Mouse (Mus musculus): ENCODE results near the gene Mink1. TPM values are rescaled to one million over a fixed set of nuclear protein-coding genes. Genes with fewer than 3 reads are reported as not detected.

The Mink1 gene
- total and polyA plus RNA-seq, 3 experiments = 14.3 to 89.8 (median 38.1) TPM

DNA sequence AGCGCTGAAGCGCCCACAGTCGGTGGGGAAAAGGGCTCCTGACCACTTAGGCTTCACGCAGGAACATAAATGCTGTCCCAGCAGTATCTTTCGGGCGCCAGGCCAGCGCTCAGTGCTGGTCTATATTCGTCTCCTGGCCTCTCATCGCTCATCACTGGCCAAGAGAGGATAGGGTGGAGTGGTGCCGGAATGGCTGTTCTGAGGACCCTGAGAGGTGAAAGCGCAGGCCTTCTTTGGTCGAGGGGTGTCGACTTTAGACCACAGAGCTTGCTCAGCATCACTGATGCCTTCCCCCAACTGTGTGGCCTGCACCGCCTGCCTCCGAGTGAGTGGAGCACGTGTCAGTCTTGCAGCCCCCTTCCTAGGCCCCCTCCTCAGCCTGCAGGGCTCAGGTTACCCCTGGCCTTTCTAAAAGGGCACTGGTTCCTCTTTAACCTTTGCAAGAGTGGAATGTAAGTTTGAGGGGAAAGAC lies 93.8 kb downstream of the Mink1 start:
- no peak for ATAC-seq (ENCODE audit: extremely low read depth, insufficient number of reproducible peaks, low FRiP score, poor library complexity, severe bottlenecking)
- H3K27me3 ChIP-seq (ENCODE audit: insufficient read depth, low read length) = no peaks in the 10 kb centered on the region
- H3K9me3 ChIP-seq (replicated peaks) = no peaks in the 10 kb centered on the region
- H3K4me1 ChIP-seq (ENCODE audit: insufficient read depth, low read depth, low read length) = peaks cover 55% of the 10 kb centered on the region
- peaks cover 60% of the 10 kb centered on the region for H3K36me3 ChIP-seq (replicated peaks)
- H3K4me3 ChIP-seq (ENCODE audit: low read depth, low read length) = peak overlapping the region; percentile 100; the same call in 1 of the 2 replicates
- TF ChIP-seq CTCF (IDR thresholded peaks at IDR 0.05; ENCODE audit: low read depth, low read length) (no peak), GATA2 (IDR thresholded peaks at IDR 0.05; ENCODE audit: borderline replicate concordance, low read depth, low read length) (no peak), POLR2AphosphoS5 (IDR thresholded peaks at IDR 0.05; ENCODE audit: insufficient replicate concordance, low read depth, low read length) (no peak)
- no peak for DNase-seq (ENCODE audit: low spot score)

- no peaks in the 10 kb centered on the region for H3K9me3 ChIP-seq (replicated peaks)
- ATAC-seq (ENCODE audit: extremely low read depth, insufficient number of reproducible peaks, low FRiP score, poor library complexity, severe bottlenecking) (no peak), DNase-seq (ENCODE audit: low spot score) (no peak)
- no peak for TF ChIP-seq GATA2 (IDR thresholded peaks at IDR 0.05; ENCODE audit: borderline replicate concordance, low read depth, low read length)
- TF ChIP-seq TAL1 (conservative IDR thresholded peaks at IDR 0.05; ENCODE audit: low read depth, low read length) = no peak
- no peak for TF ChIP-seq GATA1 (IDR thresholded peaks at IDR 0.05; ENCODE audit: borderline replicate concordance, low read length)
- TF ChIP-seq CTCF (IDR thresholded peaks at IDR 0.05; ENCODE audit: low read depth, low read length) = no peak
- no peak for TF ChIP-seq POLR2AphosphoS5 (IDR thresholded peaks at IDR 0.05; ENCODE audit: insufficient replicate concordance, low read depth, low read length)
- H3K4me1 ChIP-seq (ENCODE audit: insufficient read depth, low read depth, low read length) = peaks cover 51% of the 10 kb centered on the region
- H3K4me3 ChIP-seq (ENCODE audit: low read depth, low read length) = peak within 1 kb of the TSS; percentile 100
- H3K36me3 ChIP-seq (replicated peaks) = peaks cover 61% of the 10 kb centered on the region
- no peaks in the 10 kb centered on the region for H3K27me3 ChIP-seq (ENCODE audit: insufficient read depth, low read length)
Measured at GRCm38 (mm10) chr11:70656964-70657363, 94.3 kb downstream of the Mink1 start, which contains the start of gene Eno3. Gene Eno3, plus strand, starts transcription at chr11:70657202.

DNA sequence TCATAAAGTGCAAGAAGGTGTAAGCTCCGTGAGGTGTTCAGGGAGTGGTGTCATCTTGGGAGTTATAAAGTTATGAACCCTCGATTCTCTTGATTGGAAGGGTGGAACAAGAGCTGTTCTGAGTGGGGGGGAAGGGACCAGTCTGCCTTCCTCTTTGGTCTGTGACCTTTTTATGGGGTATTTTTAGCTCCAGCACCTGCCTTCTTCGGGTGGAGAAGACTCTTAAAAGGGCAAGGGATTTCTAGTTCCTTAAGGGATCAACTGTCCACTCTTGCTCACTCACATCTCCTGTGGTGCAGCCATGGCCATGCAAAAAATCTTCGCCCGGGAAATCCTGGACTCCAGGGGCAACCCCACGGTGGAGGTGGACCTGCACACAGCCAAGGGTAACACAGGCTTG lies 94.9 kb downstream of the Mink1 start:
- Histone ChIP-seq H3K4me3 (ENCODE audit: low read depth, low read length) (no peak overlapping the region), H3K4me1 (ENCODE audit: insufficient read depth, low read depth, low read length) (peaks cover 44% of the 10 kb centered on the region), H3K36me3 (replicated peaks) (peaks cover 61% of the 10 kb centered on the region), H3K9me3 (replicated peaks) (no peaks in the 10 kb centered on the region), H3K27me3 (ENCODE audit: insufficient read depth, low read length) (no peaks in the 10 kb centered on the region)
- DNase-seq (ENCODE audit: low spot score) (no peak), ATAC-seq (ENCODE audit: extremely low read depth, insufficient number of reproducible peaks, low FRiP score, poor library complexity, severe bottlenecking) (no peak)
- TF ChIP-seq GATA2 (IDR thresholded peaks at IDR 0.05; ENCODE audit: borderline replicate concordance, low read depth, low read length) (no peak), TAL1 (conservative IDR thresholded peaks at IDR 0.05; ENCODE audit: low read depth, low read length) (no peak)

DNA sequence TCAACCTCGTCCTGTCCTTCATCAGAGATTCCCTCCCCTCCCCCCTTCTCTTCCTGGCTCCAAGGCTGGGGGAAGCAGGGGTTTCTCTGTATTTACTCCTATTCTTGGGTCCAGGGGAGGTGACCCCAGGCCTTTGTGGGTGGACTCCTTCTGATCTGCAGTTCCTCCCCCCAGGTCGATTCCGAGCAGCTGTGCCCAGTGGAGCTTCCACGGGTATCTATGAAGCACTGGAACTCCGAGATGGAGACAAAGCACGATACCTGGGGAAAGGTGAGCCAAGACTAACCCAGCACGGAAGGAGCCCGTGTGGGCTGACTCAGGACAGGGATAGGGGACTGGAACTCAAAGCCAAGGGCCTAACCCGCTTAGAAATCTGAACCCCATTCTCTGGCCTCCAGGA lies 95.3 kb downstream of the Mink1 start:
- DNase-seq (ENCODE audit: low spot score) (no peak), ATAC-seq (ENCODE audit: extremely low read depth, insufficient number of reproducible peaks, low FRiP score, poor library complexity, severe bottlenecking) (no peak)
- Histone ChIP-seq H3K36me3 (replicated peaks) (peaks cover 61% of the 10 kb centered on the region), H3K4me3 (ENCODE audit: low read depth, low read length) (no peak overlapping the region), H3K9me3 (replicated peaks) (no peaks in the 10 kb centered on the region), H3K27me3 (ENCODE audit: insufficient read depth, low read length) (no peaks in the 10 kb centered on the region), H3K4me1 (ENCODE audit: insufficient read depth, low read depth, low read length) (peaks cover 40% of the 10 kb centered on the region)
- TF ChIP-seq POLR2AphosphoS5 (IDR thresholded peaks at IDR 0.05; ENCODE audit: insufficient replicate concordance, low read depth, low read length) (no peak), GATA1 (IDR thresholded peaks at IDR 0.05; ENCODE audit: borderline replicate concordance, low read length) (no peak), GATA2 (IDR thresholded peaks at IDR 0.05; ENCODE audit: borderline replicate concordance, low read depth, low read length) (no peak), CTCF (IDR thresholded peaks at IDR 0.05; ENCODE audit: low read depth, low read length) (no peak), TAL1 (conservative IDR thresholded peaks at IDR 0.05; ENCODE audit: low read depth, low read length) (no peak)

- DNase-seq (ENCODE audit: low spot score) (no peak), ATAC-seq (ENCODE audit: extremely low read depth, insufficient number of reproducible peaks, low FRiP score, poor library complexity, severe bottlenecking) (no peak)
- H3K4me3 ChIP-seq (ENCODE audit: low read depth, low read length) = no peak overlapping the region
- H3K36me3 ChIP-seq (replicated peaks) = peaks cover 61% of the 10 kb centered on the region
- no peaks in the 10 kb centered on the region for H3K9me3 ChIP-seq (replicated peaks)
- peaks cover 40% of the 10 kb centered on the region for H3K4me1 ChIP-seq (ENCODE audit: insufficient read depth, low read depth, low read length)
- no peaks in the 10 kb centered on the region for H3K27me3 ChIP-seq (ENCODE audit: insufficient read depth, low read length)
- TF ChIP-seq POLR2AphosphoS5 (IDR thresholded peaks at IDR 0.05; ENCODE audit: insufficient replicate concordance, low read depth, low read length) (no peak), CTCF (IDR thresholded peaks at IDR 0.05; ENCODE audit: low read depth, low read length) (no peak), GATA1 (IDR thresholded peaks at IDR 0.05; ENCODE audit: borderline replicate concordance, low read length) (no peak), TAL1 (conservative IDR thresholded peaks at IDR 0.05; ENCODE audit: low read depth, low read length) (no peak), GATA2 (IDR thresholded peaks at IDR 0.05; ENCODE audit: borderline replicate concordance, low read depth, low read length) (no peak)
Measured at GRCm38 (mm10) chr11:70658521-70658920, 95.8 kb downstream of the Mink1 start.

DNA sequence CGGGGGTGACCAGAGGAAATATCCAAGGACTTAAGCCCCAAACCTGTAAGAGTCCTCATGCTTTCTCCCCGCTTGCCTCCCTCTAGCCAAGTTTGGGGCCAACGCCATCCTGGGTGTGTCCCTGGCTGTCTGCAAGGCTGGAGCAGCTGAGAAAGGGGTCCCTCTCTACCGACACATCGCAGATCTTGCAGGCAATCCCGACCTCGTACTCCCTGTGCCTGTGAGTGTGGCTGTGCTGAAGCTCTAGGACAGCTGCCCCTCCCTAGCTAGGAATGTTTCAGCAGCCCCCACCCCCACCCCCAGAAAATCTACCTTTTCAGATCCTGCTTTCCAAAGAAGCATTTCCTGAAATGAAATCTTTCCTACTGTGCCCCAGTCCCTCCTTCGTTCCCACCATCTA lies 96.3 kb downstream of the Mink1 start:
- Histone ChIP-seq H3K4me3 (ENCODE audit: low read depth, low read length) (no peak overlapping the region), H3K4me1 (ENCODE audit: insufficient read depth, low read depth, low read length) (peaks cover 40% of the 10 kb centered on the region), H3K27me3 (ENCODE audit: insufficient read depth, low read length) (no peaks in the 10 kb centered on the region), H3K36me3 (replicated peaks) (peaks cover 62% of the 10 kb centered on the region), H3K9me3 (replicated peaks) (no peaks in the 10 kb centered on the region)
- TF ChIP-seq CTCF (IDR thresholded peaks at IDR 0.05; ENCODE audit: low read depth, low read length) = no peak
- no peak for TF ChIP-seq POLR2AphosphoS5 (IDR thresholded peaks at IDR 0.05; ENCODE audit: insufficient replicate concordance, low read depth, low read length)
- TF ChIP-seq TAL1 (conservative IDR thresholded peaks at IDR 0.05; ENCODE audit: low read depth, low read length) = no peak
- no peak for TF ChIP-seq GATA2 (IDR thresholded peaks at IDR 0.05; ENCODE audit: borderline replicate concordance, low read depth, low read length)
- no peak for TF ChIP-seq GATA1 (IDR thresholded peaks at IDR 0.05; ENCODE audit: borderline replicate concordance, low read length)
- ATAC-seq (ENCODE audit: extremely low read depth, insufficient number of reproducible peaks, low FRiP score, poor library complexity, severe bottlenecking) (no peak), DNase-seq (ENCODE audit: low spot score) (no peak)

- Histone ChIP-seq H3K27me3 (ENCODE audit: insufficient read depth, low read length) (no peaks in the 10 kb centered on the region), H3K9me3 (replicated peaks) (no peaks in the 10 kb centered on the region), H3K4me1 (ENCODE audit: insufficient read depth, low read depth, low read length) (peaks cover 36% of the 10 kb centered on the region), H3K4me3 (ENCODE audit: low read depth, low read length) (no peak overlapping the region), H3K36me3 (replicated peaks) (peaks cover 76% of the 10 kb centered on the region)
- no peak for ATAC-seq (ENCODE audit: extremely low read depth, insufficient number of reproducible peaks, low FRiP score, poor library complexity, severe bottlenecking)
- no peak for DNase-seq (ENCODE audit: low spot score)
- TF ChIP-seq GATA2 (IDR thresholded peaks at IDR 0.05; ENCODE audit: borderline replicate concordance, low read depth, low read length) = no peak
- TF ChIP-seq POLR2AphosphoS5 (IDR thresholded peaks at IDR 0.05; ENCODE audit: insufficient replicate concordance, low read depth, low read length) = no peak
- no peak for TF ChIP-seq GATA1 (IDR thresholded peaks at IDR 0.05; ENCODE audit: borderline replicate concordance, low read length)
- no peak for TF ChIP-seq TAL1 (conservative IDR thresholded peaks at IDR 0.05; ENCODE audit: low read depth, low read length)
- TF ChIP-seq CTCF (IDR thresholded peaks at IDR 0.05; ENCODE audit: low read depth, low read length) = no peak
Measured at GRCm38 (mm10) chr11:70660571-70660970, 97.9 kb downstream of the Mink1 start.
